Mouse (Mus musculus): ENCODE results near the gene Ddx41. TPM values are rescaled to one million over a fixed set of nuclear protein-coding genes. Genes with fewer than 3 reads are reported as not detected.
"Not testable (repeated sequence)": the region's sequence is repeated elsewhere in the genome, so short reads cannot be mapped to it uniquely, and the experiment has no call there.

The Ddx41 gene
- polyA plus RNA-seq, 1 experiment from 2014 or later: 73.0 TPM

DNA sequence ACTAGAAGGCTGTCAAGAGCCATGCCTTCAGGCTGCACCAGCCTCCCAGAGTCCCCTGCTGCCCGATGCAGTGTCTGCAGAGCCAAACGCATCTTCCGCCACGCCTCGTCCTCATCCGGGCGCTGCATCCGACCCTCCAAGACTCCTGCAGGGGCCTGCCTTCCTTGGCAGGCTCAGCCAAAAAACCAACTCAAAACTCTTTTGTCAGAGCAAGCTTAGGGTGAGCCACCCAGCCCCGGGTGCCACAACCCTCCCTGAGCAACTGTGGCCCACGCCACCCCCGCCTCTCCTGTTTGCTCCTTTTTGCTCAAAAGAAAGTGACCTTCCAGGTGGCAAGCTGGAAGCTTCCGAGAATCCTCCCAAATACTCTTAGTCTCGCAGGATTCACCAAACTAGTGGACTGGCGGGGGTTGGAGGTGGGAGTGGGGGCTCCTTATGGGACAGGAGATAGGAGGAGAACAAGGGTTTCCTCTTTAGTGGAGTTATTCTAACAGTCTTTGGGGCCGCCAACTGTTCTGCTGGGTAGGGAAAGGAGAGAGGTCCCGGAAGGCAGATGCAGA, 33.3 kb upstream of the Ddx41 start:
- no peak for TF ChIP-seq CTCF (IDR thresholded peaks at IDR 0.05)
- no peak for ATAC-seq
- in situ Hi-C loops (cut with MboI; ENCODE audit: low pct_unique_long_range_greater_than_20kb): no loop called here
- ChIA-PET CTCF (interaction anchor here (1.1 kb wide), 1 partner anchor 11 kb away, joined by 4 read pairs; no protein-coding TSS in a partner anchor), POLR2A (interaction anchor here (1.0 kb wide), 1 partner anchor 86 kb away, joined by 3 read pairs; no protein-coding TSS in a partner anchor)
- no peaks in the 10 kb centered on the region for H3K27me3 ChIP-seq
- no peak for DNase-seq (ENCODE audit: low read depth, low spot score)

- in situ Hi-C loops (cut with MboI; ENCODE audit: low pct_unique_long_range_greater_than_20kb); ATAC-seq; POLR2A ChIA-PET; H3K27me3 ChIP-seq; DNase-seq (ENCODE audit: low read depth, low spot score): not testable (repeated sequence)
- CTCF ChIA-PET: interaction anchor here (0.9 to 1.2 kb wide), 2 partner anchors 19 to 32 kb away, joined by 3 read pairs; partner anchors contain the start of gene Ddx41
Observed at GRCm38 (mm10) chr13:55568524-55568923, 32.1 kb upstream of the Ddx41 start.

DNA sequence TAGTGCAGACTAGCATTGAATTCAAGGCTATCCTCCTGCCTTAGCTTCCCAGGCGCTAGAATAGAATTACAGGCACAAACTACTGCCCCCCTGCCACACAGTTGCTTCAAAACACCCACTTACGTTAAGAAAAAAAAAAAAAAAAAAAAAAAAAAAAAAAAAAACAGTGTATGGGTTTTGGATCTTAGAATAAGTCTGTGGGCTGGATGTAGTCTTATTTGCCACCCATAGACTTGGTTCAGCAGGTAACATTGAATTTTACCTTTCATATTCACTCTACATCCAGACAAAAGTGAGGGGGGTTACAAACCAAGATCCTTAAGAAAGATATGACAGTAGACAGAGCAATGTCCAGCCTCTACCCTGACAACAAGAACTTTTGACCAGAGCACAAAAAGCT, 31.5 kb upstream of the Ddx41 start:
- DNase-seq (ENCODE audit: low read depth, low spot score): no peak
- ChIA-PET CTCF (interaction anchor here (0.9 to 1.6 kb wide), 4 partner anchors 10 to 32 kb away, joined by 3 read pairs; partner anchors contain the start of gene Ddx41), POLR2A (no interaction called here)
- in situ Hi-C loops (cut with MboI; ENCODE audit: low pct_unique_long_range_greater_than_20kb): no loop called here
- H3K27me3 ChIP-seq: no peaks in the 10 kb centered on the region
- ATAC-seq: no peak
- TF ChIP-seq CTCF (IDR thresholded peaks at IDR 0.05): no peak

DNA sequence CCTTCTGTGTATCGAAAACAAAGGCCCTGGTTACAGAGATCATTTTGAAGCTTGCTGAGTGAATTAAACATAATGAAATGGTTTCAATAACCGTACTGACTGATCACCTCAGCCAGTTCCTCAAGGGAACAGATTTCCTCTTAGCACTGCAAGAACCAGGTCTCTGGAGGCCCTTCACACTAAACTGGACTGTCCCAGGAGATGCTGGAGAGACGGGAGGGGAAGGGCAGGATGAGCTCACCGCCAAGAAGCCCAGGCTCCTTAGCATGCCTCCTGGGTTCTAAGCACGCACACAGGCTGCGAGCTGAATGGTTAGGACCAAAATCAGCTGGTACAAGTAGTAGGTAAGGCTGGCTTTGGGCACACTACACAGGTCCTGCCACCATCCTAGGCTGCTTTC, 30.5 kb upstream of the Ddx41 start:
- DNase-seq (ENCODE audit: low read depth, low spot score) (no peak), ATAC-seq (no peak)
- no peaks in the 10 kb centered on the region for H3K27me3 ChIP-seq
- ChIA-PET POLR2A (interaction anchor here (0.5 kb wide), 1 partner anchor 15 kb away, joined by 3 read pairs; no protein-coding TSS in a partner anchor), CTCF (interaction anchor here (0.9 to 1.6 kb wide), 2 partner anchors 9 to 19 kb away, joined by 3 read pairs; no protein-coding TSS in a partner anchor)
- in situ Hi-C loops (cut with MboI; ENCODE audit: low pct_unique_long_range_greater_than_20kb): no loop called here
- no peak for TF ChIP-seq CTCF (IDR thresholded peaks at IDR 0.05)

GRCm38 (mm10) chr13:55563266-55563879, 26.9 kb upstream of the Ddx41 start:
- no peaks in the 10 kb centered on the region for H3K27me3 ChIP-seq
- in situ Hi-C loops (cut with MboI; ENCODE audit: low pct_unique_long_range_greater_than_20kb): no loop called here
- CTCF ChIA-PET: interaction anchor here (2.0 kb wide), 1 partner anchor 27 kb away, joined by 9 read pairs; the partner anchor contains the start of gene Ddx41
- POLR2A ChIA-PET: no interaction called here
- ATAC-seq (no peak), DNase-seq (ENCODE audit: low read depth, low spot score) (no peak)
- no peak for TF ChIP-seq CTCF (IDR thresholded peaks at IDR 0.05)

GRCm38 (mm10) chr13:55557499-55557898, 21.0 kb upstream of the Ddx41 start:
- no peak for DNase-seq (ENCODE audit: low read depth, low spot score)
- ChIA-PET POLR2A (no interaction called here), CTCF (interaction anchor here (1.1 kb wide), 2 partner anchors 10 to 21 kb away, joined by 3 read pairs; partner anchors contain the start of gene Ddx41)
- ATAC-seq: no peak
- H3K27me3 ChIP-seq: no peaks in the 10 kb centered on the region
- no peak for TF ChIP-seq CTCF (IDR thresholded peaks at IDR 0.05)
- in situ Hi-C loops (cut with MboI; ENCODE audit: low pct_unique_long_range_greater_than_20kb): no loop called here

- no peak for ATAC-seq
- H3K27me3 ChIP-seq: no peaks in the 10 kb centered on the region
- CTCF ChIA-PET: interaction anchor here (1.0 to 1.3 kb wide), 2 partner anchors 8 to 12 kb away, joined by 3 to 4 read pairs; no protein-coding TSS in a partner anchor
- TF ChIP-seq CTCF (IDR thresholded peaks at IDR 0.05): no peak
- POLR2A ChIA-PET: no interaction called here
- in situ Hi-C loops (cut with MboI; ENCODE audit: low pct_unique_long_range_greater_than_20kb): no loop called here
- no peak for DNase-seq (ENCODE audit: low read depth, low spot score)
Observed at GRCm38 (mm10) chr13:55555921-55556320, 19.5 kb upstream of the Ddx41 start.

DNA sequence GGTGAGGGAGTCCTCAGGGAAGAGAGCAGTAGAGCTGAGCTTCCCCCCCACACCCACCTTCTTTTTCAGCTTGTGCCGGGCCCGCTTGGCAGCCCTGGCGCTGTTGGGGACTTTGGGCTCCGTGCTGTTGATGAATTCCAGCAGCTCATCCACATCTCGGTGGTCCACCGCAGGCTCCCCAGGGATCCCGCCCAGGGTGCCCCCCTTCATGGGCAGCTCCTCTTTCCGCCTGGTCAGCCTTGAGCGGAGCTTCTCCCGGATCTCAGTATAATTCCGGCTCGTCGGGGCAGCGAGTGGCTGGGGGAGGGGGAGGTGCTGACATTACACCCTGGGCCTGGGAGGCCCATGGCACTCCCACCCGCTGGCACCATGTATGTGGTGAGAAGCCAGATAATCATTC, 12.6 kb upstream of the Ddx41 start:
- ATAC-seq: no peak
- DNase-seq (ENCODE audit: low read depth, low spot score): no peak
- in situ Hi-C loops (cut with MboI; ENCODE audit: low pct_unique_long_range_greater_than_20kb): no loop called here
- H3K27me3 ChIP-seq: no peaks in the 10 kb centered on the region
- CTCF ChIA-PET: interaction anchor here (0.8 to 1.3 kb wide), 3 partner anchors 10 to 19 kb away, joined by 3 to 4 read pairs (median 3); partner anchors contain the start of gene Ddx41
- TF ChIP-seq CTCF (IDR thresholded peaks at IDR 0.05): no peak
- POLR2A ChIA-PET: no interaction called here

- in situ Hi-C loops (cut with MboI; ENCODE audit: low pct_unique_long_range_greater_than_20kb): no loop called here
- H3K27me3 ChIP-seq: no peaks in the 10 kb centered on the region
- DNase-seq (ENCODE audit: low read depth, low spot score) (no peak), ATAC-seq (no peak)
- ChIA-PET POLR2A (no interaction called here), CTCF (interaction anchor here (1.3 to 1.5 kb wide), 2 partner anchors 12 to 19 kb away, joined by 3 to 4 read pairs; partner anchors contain the start of gene Ddx41)
- no peak for TF ChIP-seq CTCF (IDR thresholded peaks at IDR 0.05)
Observed at GRCm38 (mm10) chr13:55548426-55548825, 12.0 kb upstream of the Ddx41 start.

- DNase-seq (ENCODE audit: low read depth, low spot score) (no peak), ATAC-seq (no peak)
- POLR2A ChIA-PET: no interaction called here
- TF ChIP-seq CTCF (IDR thresholded peaks at IDR 0.05): no peak
- in situ Hi-C loops (cut with MboI; ENCODE audit: low pct_unique_long_range_greater_than_20kb): no loop called here
- CTCF ChIA-PET: interaction anchor here (1.5 kb wide), 1 partner anchor 19 kb away, joined by 3 read pairs; no protein-coding TSS in a partner anchor
- no peaks in the 10 kb centered on the region for H3K27me3 ChIP-seq
Observed at GRCm38 (mm10) chr13:55547916-55548315, 11.5 kb upstream of the Ddx41 start.

GRCm38 (mm10) chr13:55544792-55545191, 8.3 kb upstream of the Ddx41 start:
- ChIA-PET POLR2A (no interaction called here), CTCF (interaction anchor here (1.3 to 1.7 kb wide), 2 partner anchors 8 to 11 kb away, joined by 4 to 6 read pairs; partner anchors contain the start of gene Ddx41)
- no peak for ATAC-seq
- no peaks in the 10 kb centered on the region for H3K27me3 ChIP-seq
- in situ Hi-C loops (cut with MboI; ENCODE audit: low pct_unique_long_range_greater_than_20kb): no loop called here
- DNase-seq (ENCODE audit: low read depth, low spot score): no peak
- TF ChIP-seq CTCF (IDR thresholded peaks at IDR 0.05): no peak
